Mouse (Mus musculus): ENCODE results near the gene Oasl1. TPM values are rescaled to one million over a fixed set of nuclear protein-coding genes. Genes with fewer than 3 reads are reported as not detected.

The Oasl1 gene
- total RNA-seq, 1 experiment, result 0.27 TPM

DNA sequence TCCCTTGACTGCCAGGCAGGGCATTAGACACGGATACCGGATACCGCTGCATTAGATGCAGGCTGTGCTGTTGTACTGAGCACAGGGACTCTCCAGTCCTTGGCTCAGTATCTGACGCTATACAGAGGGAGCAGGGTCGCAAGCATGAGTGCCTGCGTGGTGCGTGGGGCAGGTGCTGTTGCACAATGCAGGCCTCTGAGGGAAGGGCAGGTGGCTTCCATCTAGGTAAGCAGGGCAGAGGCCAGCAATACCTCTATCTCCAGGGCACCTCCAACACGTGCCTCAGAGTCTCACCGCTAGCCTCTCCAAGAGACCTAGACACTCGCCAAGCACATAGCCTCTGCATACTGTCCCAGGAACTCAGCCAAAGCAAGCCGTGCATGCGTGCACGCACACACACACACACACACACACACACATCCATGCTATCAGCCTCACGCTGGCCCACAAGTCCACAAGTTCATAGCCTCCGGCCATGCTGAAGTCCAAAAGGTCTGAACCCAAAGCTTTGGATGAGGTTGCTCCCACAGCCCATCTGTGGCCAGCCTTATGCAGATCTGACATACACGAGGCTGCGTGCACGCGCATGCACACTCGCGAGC, 28.3 kb downstream of the Oasl1 start:
- Histone ChIP-seq H3K9ac (ENCODE audit: insufficient read depth, low read depth, low read length, poor library complexity, severe bottlenecking) (no peak overlapping the region), H3K36me3 (ENCODE audit: control insufficient read depth, insufficient read depth, low read length, poor library complexity, severe bottlenecking) (peaks cover 48% of the 10 kb centered on the region), H3K4me3 (ENCODE audit: insufficient read depth in 1 of 2, low read depth in 1 of 2, low read length in 2 of 2, poor library complexity in 1 of 2, severe bottlenecking in 1 of 2) (no peak overlapping the region), H3K9me3 (ENCODE audit: control insufficient read depth, insufficient read depth, low read depth, low read length) (peaks cover 5% of the 10 kb centered on the region; the same call in 1 of the 2 replicates), H3K27ac (ENCODE audit: insufficient read depth, low read depth, low read length, poor library complexity, severe bottlenecking) (no peak overlapping the region), H3K4me1 (ENCODE audit: control insufficient read depth in 2 of 2, insufficient read depth in 2 of 2, low read length in 2 of 2, poor library complexity in 1 of 2) (no peaks in the 10 kb centered on the region)
- no peak for TF ChIP-seq HCFC1 (IDR thresholded peaks at IDR 0.05; ENCODE audit: borderline replicate concordance, insufficient read depth, low read length)
- TF ChIP-seq ZNF384 (IDR thresholded peaks at IDR 0.05; ENCODE audit: low read depth, low read length), result no peak
- no peak for TF ChIP-seq MAFK (IDR thresholded peaks at IDR 0.05; ENCODE audit: insufficient read depth, low read depth, low read length)
- no peak for TF ChIP-seq ZC3H11A (IDR thresholded peaks at IDR 0.05; ENCODE audit: borderline replicate concordance, low read depth, low read length)
- TF ChIP-seq CHD2 (IDR thresholded peaks at IDR 0.05; ENCODE audit: low read depth, low read length), result no peak
- no peak for DNase-seq (ENCODE audit: low read depth, low spot score)
- in situ Hi-C loops (cut with MboI; ENCODE audit: low sequenced_read_pairs in 2 of 2, unreplicated experiment in 2 of 2), result no loop called here

GRCm38 (mm10) chr5:114953326-114953725, 30.3 kb downstream of the Oasl1 start:
- peaks cover 8% of the 10 kb centered on the region; the same call in 1 of the 2 replicates for H3K9me3 ChIP-seq (ENCODE audit: control insufficient read depth, insufficient read depth, low read depth, low read length)
- no peak overlapping the region for H3K9ac ChIP-seq (ENCODE audit: insufficient read depth, low read depth, low read length, poor library complexity, severe bottlenecking)
- in situ Hi-C loops (cut with MboI; ENCODE audit: low sequenced_read_pairs in 2 of 2, unreplicated experiment in 2 of 2), result no loop called here
- H3K27ac ChIP-seq (ENCODE audit: insufficient read depth, low read depth, low read length, poor library complexity, severe bottlenecking), result no peak overlapping the region
- DNase-seq (ENCODE audit: low read depth, low spot score), result no peak
- H3K4me1 ChIP-seq (ENCODE audit: control insufficient read depth in 2 of 2, insufficient read depth in 2 of 2, low read length in 2 of 2, poor library complexity in 1 of 2), result no peaks in the 10 kb centered on the region
- no peak for TF ChIP-seq MAFK (IDR thresholded peaks at IDR 0.05; ENCODE audit: insufficient read depth, low read depth, low read length)
- TF ChIP-seq CHD2 (IDR thresholded peaks at IDR 0.05; ENCODE audit: low read depth, low read length), result no peak
- TF ChIP-seq ZNF384 (IDR thresholded peaks at IDR 0.05; ENCODE audit: low read depth, low read length), result no peak
- no peak for TF ChIP-seq ZC3H11A (IDR thresholded peaks at IDR 0.05; ENCODE audit: borderline replicate concordance, low read depth, low read length)
- TF ChIP-seq HCFC1 (IDR thresholded peaks at IDR 0.05; ENCODE audit: borderline replicate concordance, insufficient read depth, low read length), result no peak
- peaks cover 29% of the 10 kb centered on the region for H3K36me3 ChIP-seq (ENCODE audit: control insufficient read depth, insufficient read depth, low read length, poor library complexity, severe bottlenecking)
- H3K4me3 ChIP-seq (ENCODE audit: insufficient read depth in 1 of 2, low read depth in 1 of 2, low read length in 2 of 2, poor library complexity in 1 of 2, severe bottlenecking in 1 of 2), result no peak overlapping the region

GRCm38 (mm10) chr5:114958069-114958468, 35.0 kb downstream of the Oasl1 start:
- no peak overlapping the region for H3K27ac ChIP-seq (ENCODE audit: insufficient read depth, low read depth, low read length, poor library complexity, severe bottlenecking)
- H3K36me3 ChIP-seq (ENCODE audit: control insufficient read depth, insufficient read depth, low read length, poor library complexity, severe bottlenecking), result peaks cover 26% of the 10 kb centered on the region
- in situ Hi-C loops (cut with MboI; ENCODE audit: low sequenced_read_pairs in 2 of 2, unreplicated experiment in 2 of 2), result no loop called here
- H3K9me3 ChIP-seq (ENCODE audit: control insufficient read depth, insufficient read depth, low read depth, low read length), result peaks cover 10% of the 10 kb centered on the region; the same call in 1 of the 2 replicates
- no peak overlapping the region for H3K4me3 ChIP-seq (ENCODE audit: insufficient read depth in 1 of 2, low read depth in 1 of 2, low read length in 2 of 2, poor library complexity in 1 of 2, severe bottlenecking in 1 of 2)
- no peak for DNase-seq (ENCODE audit: low read depth, low spot score)
- TF ChIP-seq ZNF384 (IDR thresholded peaks at IDR 0.05; ENCODE audit: low read depth, low read length), result no peak
- TF ChIP-seq HCFC1 (IDR thresholded peaks at IDR 0.05; ENCODE audit: borderline replicate concordance, insufficient read depth, low read length), result no peak
- TF ChIP-seq CHD2 (IDR thresholded peaks at IDR 0.05; ENCODE audit: low read depth, low read length), result no peak
- TF ChIP-seq MAFK (IDR thresholded peaks at IDR 0.05; ENCODE audit: insufficient read depth, low read depth, low read length), result no peak
- TF ChIP-seq ZC3H11A (IDR thresholded peaks at IDR 0.05; ENCODE audit: borderline replicate concordance, low read depth, low read length), result no peak
- no peaks in the 10 kb centered on the region for H3K4me1 ChIP-seq (ENCODE audit: control insufficient read depth in 2 of 2, insufficient read depth in 2 of 2, low read length in 2 of 2, poor library complexity in 1 of 2)
- no peak overlapping the region for H3K9ac ChIP-seq (ENCODE audit: insufficient read depth, low read depth, low read length, poor library complexity, severe bottlenecking)

GRCm38 (mm10) chr5:114961590-114962360, 38.7 kb downstream of the Oasl1 start:
- TF ChIP-seq HCFC1 (IDR thresholded peaks at IDR 0.05; ENCODE audit: borderline replicate concordance, insufficient read depth, low read length) (no peak), MAFK (IDR thresholded peaks at IDR 0.05; ENCODE audit: insufficient read depth, low read depth, low read length) (no peak), ZNF384 (IDR thresholded peaks at IDR 0.05; ENCODE audit: low read depth, low read length) (no peak), ZC3H11A (IDR thresholded peaks at IDR 0.05; ENCODE audit: borderline replicate concordance, low read depth, low read length) (no peak), CHD2 (IDR thresholded peaks at IDR 0.05; ENCODE audit: low read depth, low read length) (no peak)
- H3K4me1 ChIP-seq (ENCODE audit: control insufficient read depth in 2 of 2, insufficient read depth in 2 of 2, low read length in 2 of 2, poor library complexity in 1 of 2), result peaks cover 0 to 5% of the 10 kb centered on the region in 2 experiments; a peak in 2 of 4 replicates
- no peak overlapping the region for H3K9ac ChIP-seq (ENCODE audit: insufficient read depth, low read depth, low read length, poor library complexity, severe bottlenecking)
- in situ Hi-C loops (cut with MboI; ENCODE audit: low sequenced_read_pairs in 2 of 2, unreplicated experiment in 2 of 2), result no loop called here
- H3K9me3 ChIP-seq (ENCODE audit: control insufficient read depth, insufficient read depth, low read depth, low read length), result peaks cover 2% of the 10 kb centered on the region; the same call in 1 of the 2 replicates
- no peak for DNase-seq (ENCODE audit: low read depth, low spot score)
- no peak overlapping the region for H3K4me3 ChIP-seq (ENCODE audit: insufficient read depth in 1 of 2, low read depth in 1 of 2, low read length in 2 of 2, poor library complexity in 1 of 2, severe bottlenecking in 1 of 2)
- H3K36me3 ChIP-seq (ENCODE audit: control insufficient read depth, insufficient read depth, low read length, poor library complexity, severe bottlenecking), result peaks cover 8% of the 10 kb centered on the region
- H3K27ac ChIP-seq (ENCODE audit: insufficient read depth, low read depth, low read length, poor library complexity, severe bottlenecking), result no peak overlapping the region
